Mouse (Mus musculus) retina, postnatal 7 days (tissue): ENCODE results near the gene 1700012B07Rik.

Experiments used
- DNase-seq: peaks from one replicate; pipeline ENCODE4 v3.0.0-alpha.2; 2012; ENCODE audit warnings: low read depth, low spot score

1700012B07Rik gene

DNA sequence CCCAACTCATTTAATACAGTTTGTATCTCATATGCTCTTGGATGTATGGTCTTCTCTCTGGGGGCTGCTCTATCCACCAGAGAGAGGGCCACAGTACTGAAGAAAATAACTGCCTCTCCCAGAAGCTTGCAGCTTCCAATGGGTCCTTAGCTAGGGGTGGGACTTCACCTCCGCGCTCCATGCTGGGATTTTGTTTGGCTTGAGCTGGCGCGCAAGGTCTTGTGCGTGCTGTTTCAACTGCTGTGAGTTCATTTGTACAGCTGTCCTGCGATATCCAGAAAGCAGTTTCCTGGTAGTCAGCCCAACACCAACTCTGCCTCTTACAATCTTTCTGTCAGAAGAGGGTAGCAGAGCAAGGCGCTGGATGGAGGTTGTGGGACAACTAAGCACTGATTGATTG is 18.5 kb upstream of the 1700012B07Rik start:
- no peak for DNase-seq

DNA sequence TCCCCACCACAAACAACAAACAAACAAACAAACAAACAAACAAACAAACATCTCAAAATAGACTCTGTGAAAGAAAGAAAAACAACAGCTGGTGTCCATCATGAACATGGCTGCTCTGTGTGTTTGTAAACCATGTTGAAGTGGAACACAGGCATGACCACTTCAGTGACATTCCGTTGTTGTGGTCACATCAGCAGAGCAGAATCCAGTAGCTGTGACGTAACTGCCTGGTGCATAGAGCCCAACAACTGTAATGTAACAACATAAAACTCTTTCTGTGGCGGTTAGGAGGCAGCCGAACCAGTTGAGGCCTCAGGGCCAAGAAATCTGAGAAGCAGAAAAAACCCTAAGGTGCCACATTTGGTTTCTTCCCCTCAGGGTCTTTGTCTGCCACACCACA is 17.8 kb upstream of the 1700012B07Rik start:
- DNase-seq = no peak

DNA sequence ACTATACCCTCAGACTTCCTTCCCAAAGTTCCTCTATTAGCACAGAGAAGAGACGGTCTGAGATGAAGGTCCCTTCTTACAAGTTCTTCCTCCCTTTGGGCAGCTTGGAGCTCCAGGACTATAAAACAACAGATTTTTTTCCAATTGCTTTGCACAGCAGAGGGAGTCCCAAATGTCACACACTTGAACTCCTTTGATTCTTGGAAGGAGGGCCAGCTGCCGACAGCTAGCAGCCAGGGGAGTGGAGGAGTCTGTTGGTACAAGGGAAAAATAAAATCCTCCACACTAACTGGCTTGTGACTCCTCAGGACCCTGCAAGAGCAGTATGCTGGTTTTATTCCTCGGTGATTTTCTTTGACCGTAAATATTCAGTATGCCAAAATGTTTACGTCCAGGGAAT is 16.6 kb upstream of the 1700012B07Rik start:
- no peak for DNase-seq

DNA sequence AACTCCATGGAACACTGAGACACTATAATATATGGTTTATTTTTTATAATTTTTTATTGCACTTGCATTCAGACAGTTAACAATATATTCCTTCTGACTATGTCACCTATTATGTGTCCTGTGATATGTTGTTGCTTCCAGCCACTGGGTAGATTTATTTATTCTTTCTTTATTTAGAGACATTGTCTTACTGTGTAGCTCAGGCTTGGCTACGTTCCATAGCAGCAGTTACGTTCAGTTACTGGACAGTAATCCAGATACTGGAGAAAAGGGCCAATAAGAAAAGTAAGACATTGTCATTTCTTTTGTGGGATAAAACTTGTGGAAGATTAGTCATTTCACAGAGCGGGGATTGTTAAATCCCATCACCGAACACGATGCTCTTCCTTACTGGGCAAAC is 2.5 kb upstream of the 1700012B07Rik start:
- DNase-seq = no peak

DNA sequence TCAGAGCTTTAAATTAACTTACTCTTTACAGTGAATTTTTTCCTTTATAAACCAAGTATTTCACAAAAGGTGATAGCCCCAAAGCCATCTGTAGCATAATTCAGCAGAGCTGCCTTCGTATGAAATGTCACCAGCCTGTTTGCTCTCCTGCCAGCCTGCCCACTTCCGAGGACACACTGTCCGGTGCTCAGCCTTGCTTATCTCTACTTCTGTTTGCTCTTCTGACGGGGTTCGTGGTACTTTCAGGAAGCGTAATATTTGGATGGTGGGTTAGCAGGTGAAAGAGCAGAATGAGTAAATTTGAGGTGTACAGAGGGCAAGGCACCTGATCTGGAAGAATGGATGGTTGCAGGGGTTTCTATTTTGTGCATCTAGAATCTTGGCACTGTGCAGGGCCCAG is 5.6 kb downstream of the 1700012B07Rik start:
- no peak for DNase-seq

DNA sequence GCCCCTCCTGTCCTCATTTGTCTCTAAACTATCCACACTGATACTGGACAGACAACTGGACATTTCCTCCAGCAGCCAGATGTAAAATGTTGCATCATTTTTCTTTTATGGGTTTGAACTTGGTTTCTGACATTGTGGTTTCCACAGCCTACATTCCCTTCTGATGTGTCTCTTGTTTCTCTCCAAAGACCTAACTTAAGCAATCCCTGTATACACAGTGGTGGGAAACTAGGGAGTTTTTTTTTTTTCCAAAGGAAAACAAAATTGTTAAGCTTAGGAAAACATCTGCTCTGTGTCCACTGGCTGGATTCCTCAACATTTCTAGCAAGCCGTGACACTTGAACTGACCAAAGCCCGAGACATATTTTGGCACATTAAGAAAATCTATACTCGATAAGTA is 10.4 kb downstream of the 1700012B07Rik start:
- no peak for DNase-seq

DNA sequence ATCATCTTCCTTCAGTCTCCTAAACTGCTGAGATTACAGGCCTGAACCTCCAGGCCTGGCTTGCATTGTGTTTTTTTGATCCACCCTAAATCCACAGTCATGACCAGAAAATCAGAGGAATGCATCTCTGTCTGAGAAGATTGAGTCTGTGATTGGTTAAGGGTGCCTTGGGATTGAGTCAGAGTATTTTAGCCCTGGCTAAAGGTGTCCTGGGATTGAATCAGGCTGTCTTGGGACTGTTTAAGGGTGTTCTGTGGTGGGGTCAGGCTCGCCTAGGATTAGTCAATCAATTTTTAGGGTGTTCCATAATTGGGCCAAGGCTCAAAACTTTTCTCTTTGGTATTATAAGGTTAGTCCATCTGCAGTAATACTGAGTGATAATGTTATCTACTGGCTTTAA is 10.9 kb downstream of the 1700012B07Rik start:
- DNase-seq = no peak

DNA sequence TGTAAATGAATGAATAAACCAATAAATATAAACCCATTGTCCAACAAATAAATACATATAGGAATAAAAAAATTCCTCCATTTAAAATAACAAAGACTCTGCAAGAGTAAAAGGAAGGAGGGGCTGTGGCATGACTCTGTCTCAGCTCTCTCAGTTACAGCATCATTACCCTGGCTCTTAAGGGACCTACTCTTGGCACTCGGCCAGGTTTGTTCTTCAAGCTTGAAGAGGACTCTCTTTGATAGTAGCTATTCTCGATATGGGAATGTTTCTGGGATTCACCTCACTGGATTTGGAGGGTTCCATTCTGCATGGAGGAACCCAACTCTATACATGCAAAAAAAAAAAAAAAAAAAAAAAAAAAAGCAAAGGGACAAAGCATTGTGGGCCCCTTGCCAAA is 16.1 kb downstream of the 1700012B07Rik start:
- no peak for DNase-seq

DNA sequence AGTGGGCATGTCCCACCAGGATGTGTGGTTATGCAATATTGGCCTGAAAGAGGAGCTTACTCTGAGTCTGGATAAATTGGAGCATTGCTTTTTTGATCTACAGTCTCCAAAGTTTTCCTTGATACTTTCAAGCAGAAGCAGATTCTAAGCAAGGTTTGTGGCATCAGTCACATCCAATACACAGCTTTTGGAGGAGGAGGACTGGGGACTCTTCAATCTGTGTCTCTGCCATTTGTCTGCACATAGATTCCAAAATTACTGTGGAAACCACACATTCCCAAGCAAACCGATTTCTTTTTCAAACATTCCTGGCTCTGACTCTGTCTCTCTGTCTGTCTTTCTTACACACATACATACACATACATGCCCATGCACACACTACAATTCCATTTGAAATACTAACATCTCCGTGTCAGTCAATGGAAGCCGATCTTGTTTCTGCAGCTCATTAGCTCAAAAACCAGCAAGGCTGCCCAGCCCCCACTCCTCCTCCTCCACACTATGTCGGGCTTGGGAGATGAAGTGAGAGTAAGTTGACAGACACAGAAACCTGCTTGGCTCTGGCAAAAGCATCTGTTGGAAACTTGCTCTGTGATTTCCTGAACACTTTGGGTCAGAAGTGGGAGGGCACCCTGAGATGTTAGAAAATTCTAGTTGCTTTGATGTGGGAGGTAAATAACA is 18.5 kb downstream of the 1700012B07Rik start:
- DNase-seq = no peak

DNA sequence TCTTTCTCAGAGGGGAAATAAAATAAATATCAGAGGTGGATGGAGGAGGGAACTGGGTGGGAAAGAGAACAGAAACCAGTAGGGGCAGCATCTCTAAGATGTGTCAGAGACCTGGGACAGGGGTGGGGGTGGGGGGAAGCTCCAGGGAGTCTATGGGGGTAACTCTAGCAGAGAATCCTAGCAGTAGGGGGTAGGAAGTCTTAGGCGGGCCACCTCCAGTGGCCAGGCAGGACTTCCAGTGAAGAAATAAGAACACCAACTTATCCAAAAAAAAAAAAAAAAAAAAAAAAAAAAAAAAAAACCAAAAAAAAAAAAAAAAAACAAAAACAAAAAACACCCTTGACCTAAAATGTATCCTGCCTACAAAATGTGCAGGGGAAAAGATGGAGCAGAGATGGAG is 26.3 kb downstream of the 1700012B07Rik start:
- DNase-seq = no peak

DNA sequence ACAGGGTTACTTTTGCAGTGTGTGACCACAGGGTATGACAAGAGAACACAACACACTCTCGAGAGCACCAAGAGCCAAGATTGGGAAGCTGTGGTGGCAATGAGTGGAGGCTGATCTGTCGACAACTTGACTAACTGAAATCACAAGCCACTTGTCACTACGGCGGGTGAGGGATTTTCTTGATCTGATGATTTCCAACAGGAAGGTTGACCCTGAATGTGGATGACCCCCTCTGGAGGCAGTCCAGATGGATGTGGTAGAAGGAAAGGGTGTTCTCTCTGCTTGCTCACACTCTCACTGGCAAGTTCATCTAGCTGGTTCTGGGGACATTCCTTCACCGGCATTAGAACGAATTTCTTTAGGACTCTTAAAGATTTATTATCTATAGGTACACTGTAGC is 30.3 kb downstream of the 1700012B07Rik start:
- DNase-seq = no peak

DNA sequence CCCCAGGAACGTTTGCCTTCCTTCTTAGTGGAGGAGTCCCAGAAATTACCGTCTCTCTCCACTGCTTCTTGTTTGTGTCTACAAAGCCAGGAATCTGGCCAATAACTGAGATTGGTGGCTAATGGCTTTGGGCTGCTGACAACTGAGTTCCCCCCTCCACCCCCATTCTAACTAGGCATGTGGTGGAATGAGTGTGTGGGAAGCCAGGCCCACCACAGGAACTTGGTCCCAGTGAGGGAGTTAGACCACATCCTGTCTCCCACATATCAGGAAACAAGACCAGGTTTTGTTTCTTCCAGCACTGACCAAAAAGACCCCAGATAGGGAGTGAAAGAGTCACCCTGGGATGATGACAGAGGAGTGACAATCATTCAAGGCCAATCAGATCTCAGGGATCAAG is 32.3 kb downstream of the 1700012B07Rik start:
- DNase-seq = no peak

DNA sequence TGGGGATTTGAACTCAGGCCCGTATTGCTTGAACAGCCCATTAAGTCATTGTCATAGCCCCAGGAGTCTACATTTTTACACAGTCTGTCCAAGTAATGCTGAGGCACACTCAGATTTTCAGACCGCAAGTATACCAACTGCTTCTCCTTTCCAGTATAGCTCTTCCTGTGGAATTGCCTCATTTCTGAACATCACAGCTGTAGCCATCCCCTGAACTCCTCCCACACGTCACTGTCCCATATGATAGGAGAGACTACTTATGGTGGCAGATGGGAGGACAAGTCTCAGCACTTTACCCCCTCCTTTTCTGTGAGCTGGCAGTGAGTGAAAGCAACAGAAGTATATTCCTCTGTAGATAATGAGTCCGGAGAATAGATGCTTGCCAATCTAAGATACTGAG is 34.3 kb downstream of the 1700012B07Rik start:
- DNase-seq = no peak

DNA sequence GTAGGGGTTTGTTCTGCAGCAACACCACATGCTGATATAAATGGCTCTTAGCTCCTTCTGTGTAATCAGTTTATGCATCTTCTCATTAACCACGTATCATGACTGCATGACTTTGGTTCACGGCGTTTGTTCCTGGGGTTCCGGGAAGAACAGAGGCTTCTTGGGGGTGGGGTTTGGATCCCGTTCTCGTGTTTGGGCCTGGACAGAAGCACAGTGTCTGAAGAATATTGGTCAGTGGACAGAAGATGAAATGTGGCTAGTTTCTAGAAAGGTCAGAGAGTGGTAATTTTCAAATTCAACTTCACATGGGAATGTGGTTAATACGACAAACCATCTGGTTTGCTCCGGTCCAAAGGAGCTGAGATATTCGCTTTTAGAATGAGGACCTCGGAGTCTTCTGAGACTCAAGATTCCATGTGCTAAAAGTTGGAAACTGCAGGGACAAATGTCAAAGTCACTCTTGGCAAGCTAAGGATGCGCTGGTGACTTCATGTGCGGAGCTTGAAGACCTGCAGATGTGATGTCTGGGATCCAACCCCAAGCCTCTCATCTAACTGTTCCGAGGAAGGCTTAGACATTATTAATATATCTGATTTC is 35.3 kb downstream of the 1700012B07Rik start:
- DNase-seq = no peak

DNA sequence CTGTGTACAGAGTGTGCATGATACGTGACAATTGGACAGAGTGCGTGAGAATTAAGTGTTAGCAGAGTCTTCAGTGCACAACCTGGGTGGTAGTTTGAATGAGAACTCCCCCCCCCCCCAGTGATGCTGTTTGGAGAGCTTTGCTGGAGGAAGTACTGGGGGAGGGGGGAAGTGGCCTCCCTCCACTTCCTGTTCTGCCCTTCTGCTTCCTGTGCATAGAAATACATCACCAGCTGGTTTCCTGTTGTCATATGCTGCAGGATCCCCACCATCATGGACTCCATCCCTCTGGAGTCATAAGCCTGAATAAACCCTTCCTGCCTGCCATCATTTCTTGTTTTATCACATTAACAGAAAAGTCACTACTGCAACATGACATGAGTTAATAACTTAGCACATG is 35.9 kb downstream of the 1700012B07Rik start:
- DNase-seq = no peak

DNA sequence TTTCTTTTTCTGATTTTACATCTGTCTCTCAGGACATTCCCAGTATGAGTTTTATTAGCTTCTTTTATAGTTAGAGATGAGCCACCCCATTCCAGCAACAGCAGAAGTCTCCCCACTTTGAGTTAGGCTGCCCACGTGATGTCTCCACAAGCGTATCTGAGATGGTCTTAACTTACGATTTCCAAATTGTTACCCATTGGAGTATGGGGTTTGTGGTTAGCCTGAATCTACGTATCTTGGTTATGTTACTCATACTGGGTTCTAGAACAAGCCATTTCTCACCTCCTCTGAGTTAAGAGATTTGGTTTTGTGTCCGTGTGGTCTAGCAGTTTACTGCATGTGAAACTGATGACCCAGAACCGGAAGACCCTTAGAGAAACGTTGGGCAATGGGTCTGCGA is 37.6 kb downstream of the 1700012B07Rik start:
- DNase-seq = no peak

DNA sequence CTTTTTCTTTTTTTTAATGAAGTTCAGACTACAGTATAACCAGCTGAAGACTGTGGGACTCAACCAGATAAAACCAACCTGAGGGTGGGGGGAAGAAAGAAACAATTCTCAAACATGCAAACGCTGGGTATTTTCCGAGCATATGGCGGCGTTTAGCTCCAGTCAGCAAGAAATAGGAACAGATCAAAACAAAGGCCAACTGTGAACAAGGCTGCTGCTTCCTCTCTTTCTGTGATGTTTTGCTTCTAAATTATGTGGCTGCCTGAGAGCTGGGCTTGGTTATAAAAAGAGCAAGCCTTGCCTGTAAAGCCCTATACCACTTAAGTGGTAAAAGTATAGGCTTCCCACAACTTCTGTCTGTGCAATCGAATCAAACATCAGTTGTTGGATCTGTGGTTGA is 42.5 kb downstream of the 1700012B07Rik start:
- no peak for DNase-seq

DNA sequence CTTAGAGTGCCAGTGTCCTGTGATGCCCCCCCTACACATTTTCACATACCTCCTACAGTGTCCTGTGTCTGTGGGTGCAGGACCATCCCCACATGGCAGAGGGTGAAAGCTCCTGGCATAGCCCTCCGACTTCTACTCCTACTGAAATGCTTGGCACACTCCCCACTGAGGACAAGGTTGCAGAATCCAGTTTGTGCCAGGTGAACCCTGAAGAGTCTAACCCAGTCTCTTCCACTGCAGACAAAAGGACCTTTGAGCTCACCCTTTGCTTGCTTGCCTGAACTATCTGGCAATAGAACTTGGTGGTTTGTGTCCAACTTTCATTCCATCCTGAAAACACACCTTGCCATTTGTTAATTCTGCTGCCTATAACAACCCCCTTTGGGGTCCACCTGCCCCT is 56.5 kb downstream of the 1700012B07Rik start:
- no peak for DNase-seq

DNA sequence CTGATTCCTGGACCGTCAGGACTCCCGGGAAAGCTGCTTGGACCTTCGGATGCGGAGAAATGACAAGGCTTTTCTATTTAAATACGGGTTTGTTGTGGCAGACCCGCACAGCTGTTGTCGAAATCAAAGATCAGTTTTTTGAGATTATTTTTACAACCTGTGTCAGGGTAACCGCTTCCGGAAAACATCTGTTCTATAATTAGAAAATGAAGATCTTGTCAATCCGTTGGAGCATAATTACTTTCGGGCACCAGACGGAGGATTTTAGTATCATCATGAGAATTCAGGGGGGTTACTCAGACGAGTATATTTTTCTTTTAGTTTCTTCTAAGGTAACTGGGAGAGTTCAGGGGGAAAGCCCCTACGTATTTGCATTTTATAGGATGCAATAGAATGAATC is 57.7 kb downstream of the 1700012B07Rik start:
- no peak for DNase-seq

DNA sequence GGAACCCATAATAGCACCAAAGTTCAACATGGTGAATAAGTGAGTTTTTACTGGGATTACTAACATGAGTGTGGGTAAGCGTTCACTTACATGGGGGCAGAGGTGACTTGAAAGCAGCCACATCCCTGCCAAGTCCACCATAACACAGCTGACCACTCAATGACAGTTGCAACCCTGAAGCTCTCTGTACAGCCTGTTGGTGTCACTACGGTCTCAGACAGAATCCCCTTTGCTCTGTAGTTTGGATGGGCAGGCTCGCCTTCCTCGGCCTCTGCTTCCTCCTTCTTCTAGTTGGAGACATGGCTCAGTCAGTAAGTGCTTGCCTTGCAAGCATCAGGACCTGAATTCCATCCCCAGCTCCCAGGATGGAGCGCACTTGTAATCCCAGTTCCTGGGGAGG is 58.8 kb downstream of the 1700012B07Rik start:
- DNase-seq = no peak

DNA sequence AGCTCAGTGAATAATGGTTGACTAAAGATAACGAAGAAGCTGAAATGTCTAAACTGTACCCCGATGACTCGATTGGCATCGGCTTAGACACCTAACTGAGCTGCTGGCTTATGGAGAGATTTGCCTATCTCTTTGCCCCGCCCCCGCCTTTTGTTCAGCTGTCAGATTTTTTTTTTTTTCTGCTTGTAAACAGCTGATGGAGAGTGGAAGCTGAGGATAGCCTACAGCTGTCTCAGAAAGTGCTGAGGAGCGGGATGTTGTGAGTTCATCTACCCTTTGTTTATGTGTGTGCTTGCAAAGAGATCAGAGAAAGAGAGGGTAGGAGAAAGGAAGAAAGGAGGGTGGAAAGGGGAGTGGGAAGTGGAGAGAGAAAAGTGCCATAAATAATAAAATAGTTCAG is 67.8 kb downstream of the 1700012B07Rik start:
- DNase-seq = no peak

DNA sequence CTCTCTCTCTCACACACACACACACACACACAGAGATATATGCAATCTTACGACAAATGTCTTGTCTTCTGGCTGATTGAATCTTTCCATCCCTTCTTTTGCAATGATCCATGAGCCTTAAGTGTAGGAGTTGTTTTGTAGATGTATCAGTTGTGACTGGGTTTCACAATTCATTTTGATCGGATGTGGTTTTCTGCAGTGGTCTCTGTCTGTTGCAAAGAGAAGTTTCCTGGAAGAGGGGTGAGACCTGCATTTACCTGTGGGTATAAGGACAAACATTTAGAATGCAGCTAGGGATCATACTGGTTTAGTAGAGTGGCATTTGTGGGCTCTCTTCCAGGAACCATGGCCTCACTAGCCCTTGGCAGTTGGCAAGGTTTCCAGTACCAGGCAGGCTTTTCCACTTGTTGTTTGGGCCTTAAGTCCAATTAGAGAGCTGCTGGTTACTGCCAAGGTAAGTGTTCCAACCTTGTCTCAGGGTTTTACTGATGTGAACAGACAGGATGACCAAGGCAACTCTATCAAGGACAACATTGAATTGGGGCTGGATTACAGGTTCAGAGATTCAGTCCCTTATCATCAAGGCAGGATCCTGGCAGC is 69.1 kb downstream of the 1700012B07Rik start:
- DNase-seq = no peak

DNA sequence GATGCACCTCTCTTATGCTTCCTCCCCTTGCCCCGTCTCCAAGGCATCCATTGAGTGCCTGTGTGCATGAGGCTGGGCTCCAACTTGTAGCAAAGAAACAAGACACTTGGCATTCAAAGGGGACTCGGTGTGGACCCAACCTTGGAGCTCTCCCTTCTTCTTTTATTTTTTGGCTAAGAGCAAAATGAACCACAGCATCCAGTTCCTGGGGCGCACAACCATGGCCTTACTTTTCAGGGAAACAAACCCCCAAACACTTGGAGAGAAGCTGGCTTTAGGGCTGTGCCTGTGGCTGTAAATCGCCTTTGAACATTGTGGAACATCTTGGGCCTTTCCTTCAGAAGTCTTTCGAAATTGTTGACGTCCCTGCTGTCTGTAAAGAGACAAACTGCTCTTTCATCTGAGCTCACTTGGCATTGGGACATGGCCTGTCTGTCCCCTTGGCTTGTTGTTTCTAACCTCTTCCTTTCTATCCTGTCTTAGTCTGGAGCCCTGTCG is 73.7 kb downstream of the 1700012B07Rik start:
- no peak for DNase-seq
